Mouse (Mus musculus) embryonic facial prominence, embryonic 10.5 days (tissue): Measurements from ENCODE around the gene Pcbd2. TPM values are rescaled to one million over a fixed set of nuclear protein-coding genes. Genes with fewer than 3 reads are reported as not detected.
A peak's percentile ranks its signal among the peaks of the same experiment; 100 is the strongest.

Experiments used
- DNase-seq: peaks from one replicate; pipeline ENCODE4 v3.0.0-alpha.2; 2017; ENCODE audit warnings: low spot score
- H3K27ac ChIP-seq: fragments of 300-500 bp; sonication (generic); replicated peaks from 2 replicates; pipeline ENCODE4 v1.5.1; 2016; ENCODE audit warnings: mild to moderate bottlenecking
- H3K27me3 ChIP-seq: fragments of 300-500 bp; sonication (generic); replicated peaks from 2 replicates; pipeline ENCODE4 v1.6.1; 2016; ENCODE audit warnings: low read depth, mild to moderate bottlenecking; ENCODE audit not compliant: poor library complexity, severe bottlenecking
- H3K36me3 ChIP-seq: fragments of 300-500 bp; sonication (generic); replicated peaks from 2 replicates; pipeline ENCODE4 v1.6.1; 2016; ENCODE audit warnings: mild to moderate bottlenecking, moderate library complexity
- H3K4me1 ChIP-seq: fragments of 300-500 bp; sonication (generic); 2 replicates; pipeline ENCODE4 v1.6.1; 2016
- H3K4me3 ChIP-seq: fragments of 300-500 bp; sonication (generic); 2 replicates; pipeline ENCODE4 v1.5.1; 2016; ENCODE audit warnings: mild to moderate bottlenecking, moderate library complexity
- H3K9me3 ChIP-seq: fragments of 300-500 bp; sonication (generic); 2 replicates; pipeline ENCODE4 v1.6.1; 2016; ENCODE audit warnings: mild to moderate bottlenecking
- WGBS: fragments of 180-500 bp; shearing (Covaris S2); methylation state at CpG from one replicate; pipeline ENCODE4 v1.1.7; 2016; 5-methylcytosine and 5-hydroxymethylcytosine counted together
- polyA plus RNA-seq: library from polyadenylated mRNA; unstranded; fragments of >200 nt; fragmentation: Nextera tagmentation; extraction: Ambion mirVana; gene quantifications from 2 replicates; pipeline ENCODE4 v1.2.1, GENCODE M21; 2016

The Pcbd2 gene
- polyA plus RNA-seq, 1 experiment from 2014 or later: 43.7 TPM

DNA sequence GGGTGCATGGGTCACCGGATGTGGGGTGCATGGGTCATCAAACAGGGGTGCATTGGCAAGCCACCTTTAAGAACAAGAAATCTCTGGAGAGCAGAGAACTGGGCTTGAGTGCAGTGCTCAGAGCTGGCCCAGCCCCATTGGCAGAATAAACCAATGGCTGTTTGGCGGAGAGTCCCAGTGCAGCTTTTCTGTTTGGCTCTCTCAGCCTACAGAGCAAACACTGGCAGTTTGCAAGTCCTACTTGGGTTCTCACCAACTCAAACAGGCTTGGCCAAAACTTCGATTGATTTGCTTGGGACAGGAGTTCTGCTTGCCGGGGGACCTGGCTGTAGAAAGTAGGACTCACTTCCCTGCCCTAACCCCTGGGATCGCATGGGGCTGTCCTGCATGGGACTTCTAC, 83.8 kb downstream of the Pcbd2 start:
- Histone ChIP-seq H3K9me3 (no peaks in the 10 kb centered on the region), H3K27ac (no peak overlapping the region), H3K27me3 (no peaks in the 10 kb centered on the region), H3K4me1 (peaks cover 1% of the 10 kb centered on the region; the same call in 1 of the 2 replicates), H3K4me3 (no peak overlapping the region), H3K36me3 (no peaks in the 10 kb centered on the region)
- 77% methylated on average over 5 of the region's 5 CpGs for WGBS
- no peak for DNase-seq

DNA sequence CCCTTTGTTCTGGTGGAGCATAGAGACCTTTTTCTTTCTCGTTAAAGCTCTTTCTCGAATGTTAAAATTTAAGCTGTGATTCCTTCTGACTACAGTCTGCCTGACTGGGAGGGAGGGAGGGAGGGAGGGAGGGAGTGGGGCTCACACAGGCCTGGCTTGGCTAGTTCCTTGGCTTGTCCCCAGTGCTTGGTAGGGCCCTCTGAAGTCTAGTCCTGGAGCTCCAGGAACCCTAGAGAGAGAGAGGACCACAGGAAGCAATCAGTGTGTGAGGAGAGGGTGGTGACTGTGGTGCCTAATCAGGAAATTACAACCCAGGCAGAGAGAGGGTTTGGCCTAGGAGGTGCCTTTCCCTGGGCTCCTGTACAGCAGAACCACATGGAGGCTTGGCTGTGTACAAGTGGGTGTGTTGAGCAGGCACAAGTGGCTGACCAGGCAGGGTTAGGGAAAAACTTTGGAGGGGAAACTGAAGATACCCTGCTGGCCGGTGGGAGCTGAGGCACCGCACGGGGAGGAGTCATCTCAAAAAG, 86.4 kb downstream of the Pcbd2 start:
- peaks cover 13% of the 10 kb centered on the region for H3K4me1 ChIP-seq
- H3K9me3 ChIP-seq: no peaks in the 10 kb centered on the region
- 68% methylated on average over 5 of the region's 5 CpGs for WGBS
- H3K4me3 ChIP-seq: no peak overlapping the region
- peak overlapping the region; percentile 11; the same call in 1 of the 2 replicates for H3K27ac ChIP-seq
- no peaks in the 10 kb centered on the region for H3K36me3 ChIP-seq
- H3K27me3 ChIP-seq: peaks cover 16% of the 10 kb centered on the region
- DNase-seq: no peak

DNA sequence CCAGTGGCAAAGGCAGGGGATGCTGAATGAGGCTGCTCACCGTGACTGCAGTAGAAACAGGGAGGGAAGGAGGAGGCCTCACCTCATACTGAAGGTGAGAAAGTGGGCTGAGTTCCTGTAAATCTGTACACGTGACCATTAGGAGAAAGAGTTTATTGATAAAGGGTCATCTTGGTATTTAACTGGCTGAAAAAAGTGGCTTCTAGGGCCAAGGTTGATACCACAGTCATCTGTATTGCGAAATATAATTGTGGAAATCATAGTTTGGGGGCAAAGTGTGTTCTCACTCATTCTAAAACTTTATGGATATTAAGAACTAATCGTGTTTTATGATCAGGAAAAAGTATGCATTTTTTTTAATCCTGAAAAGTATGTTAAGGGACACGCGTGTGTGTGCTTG, 87.7 kb downstream of the Pcbd2 start:
- DNase-seq: no peak
- no peak overlapping the region for H3K27ac ChIP-seq
- peaks cover 22% of the 10 kb centered on the region for H3K27me3 ChIP-seq
- no peaks in the 10 kb centered on the region for H3K36me3 ChIP-seq
- peaks cover 13% of the 10 kb centered on the region for H3K4me1 ChIP-seq
- 84% methylated on average over 6 of the region's 6 CpGs for WGBS
- H3K4me3 ChIP-seq: no peak overlapping the region
- no peaks in the 10 kb centered on the region for H3K9me3 ChIP-seq

DNA sequence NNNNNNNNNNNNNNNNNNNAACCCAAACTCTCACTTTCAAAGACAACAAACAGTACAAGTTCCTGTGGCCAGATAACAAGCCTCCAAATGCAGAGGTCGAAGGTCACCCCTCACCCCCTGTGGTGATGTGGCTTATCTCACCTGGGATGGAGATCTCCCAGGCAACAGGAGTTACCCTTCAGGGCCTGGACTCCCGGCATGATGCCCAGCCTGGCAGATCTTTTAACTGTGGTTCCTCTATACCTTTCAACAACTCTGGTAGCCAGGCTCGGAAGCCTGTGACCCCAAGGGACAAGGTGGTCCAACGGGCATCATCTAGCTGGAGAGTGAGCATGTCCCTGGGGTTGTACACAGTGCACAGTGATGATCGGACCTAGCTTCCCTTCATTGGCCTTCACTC, 95.3 kb downstream of the Pcbd2 start:
- Histone ChIP-seq H3K27me3 (peaks cover 84% of the 10 kb centered on the region), H3K4me1 (peaks cover 27% of the 10 kb centered on the region), H3K4me3 (no peak overlapping the region), H3K36me3 (peaks cover 12% of the 10 kb centered on the region; the same call in 1 of the 2 replicates), H3K9me3 (no peaks in the 10 kb centered on the region), H3K27ac (no peak overlapping the region)
- no peak for DNase-seq
- 53% methylated on average over 5 of the region's 5 CpGs for WGBS

DNA sequence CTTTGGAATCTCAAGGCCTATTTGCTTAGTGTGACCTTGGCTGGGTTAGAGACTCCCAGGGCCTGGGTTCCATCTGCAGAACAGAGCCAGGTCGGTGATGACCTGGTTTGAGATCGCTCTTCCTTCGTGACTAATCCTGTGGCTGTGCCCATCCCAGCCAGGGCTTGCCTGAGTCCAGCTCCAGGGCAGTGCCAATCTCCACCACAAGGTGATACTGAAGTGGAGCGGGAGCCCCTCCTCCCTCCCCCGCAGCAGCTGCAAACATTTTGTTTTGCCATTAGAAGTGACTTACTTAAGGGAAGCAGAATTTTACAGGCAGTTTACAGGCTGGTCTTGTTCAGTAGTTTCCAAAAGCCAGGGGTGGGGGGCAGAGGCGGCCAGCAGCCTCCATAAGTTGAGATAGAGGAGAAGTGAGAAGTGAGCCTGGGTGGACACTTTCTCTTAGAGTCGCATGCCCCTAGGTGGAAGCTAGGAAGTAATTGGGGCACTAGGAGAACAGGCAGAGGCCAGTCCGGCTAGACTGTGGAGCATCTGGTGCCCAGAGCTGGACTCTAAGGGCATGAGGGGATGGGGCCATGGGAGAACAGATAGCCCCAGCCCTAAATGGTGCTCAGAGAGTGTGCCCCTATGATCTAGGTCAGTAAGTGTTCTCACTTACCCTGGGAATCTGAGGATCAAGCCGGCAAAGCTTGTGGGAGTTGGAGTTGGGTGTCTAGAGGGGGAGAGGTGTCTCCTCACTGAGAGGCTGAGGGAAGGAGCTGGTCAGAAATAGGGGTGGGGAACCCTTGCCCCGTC, 97.2 kb downstream of the Pcbd2 start:
- Histone ChIP-seq H3K4me1 (peaks cover 38% of the 10 kb centered on the region), H3K9me3 (no peaks in the 10 kb centered on the region), H3K36me3 (peaks cover 16% of the 10 kb centered on the region; the same call in 1 of the 2 replicates), H3K4me3 (peak overlapping the region; percentile 52), H3K27me3 (peaks cover 87% of the 10 kb centered on the region), H3K27ac (peak overlapping the region; percentile 85)
- 11% methylated on average over 10 of the region's 10 CpGs for WGBS
- DNase-seq: peak; percentile 57

DNA sequence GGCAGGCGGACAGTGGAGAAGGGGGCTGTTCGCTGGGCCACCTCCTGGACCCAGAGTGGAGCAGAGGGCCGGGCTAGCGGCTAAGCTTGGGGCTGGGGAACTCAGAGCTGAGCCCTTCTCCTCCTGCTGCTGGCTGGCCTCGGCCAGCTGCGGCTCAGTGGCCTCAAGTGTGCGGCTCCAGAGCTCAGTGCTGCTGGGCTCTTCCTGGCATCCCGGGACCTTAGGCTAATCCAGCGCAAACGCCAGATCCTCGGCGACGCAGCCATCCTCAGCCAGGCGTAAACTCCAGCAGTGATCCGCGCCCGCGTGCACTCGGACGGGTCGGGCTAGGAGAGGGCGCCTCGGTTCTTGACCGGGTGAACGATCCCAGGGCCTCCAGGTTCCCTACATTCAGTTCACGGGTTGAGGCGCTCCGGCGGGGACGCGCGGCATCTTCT, 98.1 kb downstream of the Pcbd2 start:
- Histone ChIP-seq H3K9me3 (no peaks in the 10 kb centered on the region), H3K4me1 (peaks cover 42% of the 10 kb centered on the region), H3K27ac (peak overlapping the region; percentile 85)

DNA sequence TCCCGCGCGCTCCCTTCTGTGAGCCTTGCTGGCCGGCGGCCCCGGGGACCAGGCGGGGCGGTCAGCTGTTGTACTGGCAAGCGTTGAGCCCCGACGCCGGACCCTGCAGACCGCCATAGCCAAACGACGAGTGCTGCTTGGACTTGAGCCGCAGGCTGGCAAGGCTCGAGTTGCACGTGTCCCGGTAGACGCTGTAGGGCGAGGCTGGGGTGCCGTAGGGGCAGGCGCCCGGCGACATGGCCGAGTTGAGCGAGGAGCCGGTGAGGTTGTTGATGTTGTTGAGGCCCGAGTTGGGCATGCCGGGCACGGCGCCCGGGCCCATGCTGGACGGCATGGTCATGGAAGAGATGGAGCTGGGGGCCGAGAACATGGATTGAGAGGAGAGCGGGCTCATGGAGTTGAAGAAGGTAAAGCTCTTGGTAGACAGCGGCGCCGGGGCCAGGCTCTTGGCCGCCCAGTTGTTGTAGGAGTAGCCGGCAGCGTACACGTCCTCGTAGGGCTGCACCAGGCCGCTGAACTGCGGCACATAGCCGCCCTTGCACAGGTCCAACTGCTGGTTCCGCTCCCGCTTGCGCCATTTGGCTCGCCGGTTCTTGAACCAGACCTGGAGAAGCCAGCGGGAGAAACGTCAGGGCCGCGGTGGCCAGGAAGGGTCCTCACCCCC, 99.0 kb downstream of the Pcbd2 start:
- H3K27me3 ChIP-seq: peaks cover 98% of the 10 kb centered on the region
- H3K4me1 ChIP-seq: peaks cover 51% of the 10 kb centered on the region
- peaks cover 16% of the 10 kb centered on the region; the same call in 1 of the 2 replicates for H3K36me3 ChIP-seq
- H3K27ac ChIP-seq: peak overlapping the region; percentile 85
- H3K9me3 ChIP-seq: no peaks in the 10 kb centered on the region
- WGBS: under 1% methylated on average over 56 of the region's 56 CpGs
- DNase-seq: peak; percentile 70
- peak overlapping the region; percentile 52 for H3K4me3 ChIP-seq

More for the DNA sequence above, 98.1 kb downstream of the Pcbd2 start:
- WGBS: 3% methylated on average over 32 of the region's 32 CpGs
- peak; percentile 67 for DNase-seq
- Histone ChIP-seq H3K36me3 (peaks cover 16% of the 10 kb centered on the region; the same call in 1 of the 2 replicates), H3K4me3 (peak overlapping the region; percentile 52), H3K27me3 (peaks cover 96% of the 10 kb centered on the region)

Other genes with a start within 250 kb of the Pcbd2 start
- gene Dbn1, start 239.3 kb upstream of the Pcbd2 start, polyA plus RNA-seq: 412 and 419 TPM in 2 replicates
- 209 and 215 TPM in 2 replicates for gene Pdlim7, start 213.7 kb upstream of the Pcbd2 start, polyA plus RNA-seq
- gene Dok3, start 198.1 kb upstream of the Pcbd2 start, polyA plus RNA-seq: 3.6 and 4.2 TPM in 2 replicates
- 90.0 and 93.5 TPM in 2 replicates for gene Ddx41, start 190.7 kb upstream of the Pcbd2 start, polyA plus RNA-seq
- gene Fam193b, start 156.2 kb upstream of the Pcbd2 start, polyA plus RNA-seq: 62.7 and 67.3 TPM in 2 replicates
- 120 and 121 TPM in 2 replicates for gene Tmed9, start 153.6 kb upstream of the Pcbd2 start, polyA plus RNA-seq
- gene B4galt7, start 127.5 kb upstream of the Pcbd2 start, polyA plus RNA-seq: 30.1 and 32.0 TPM in 2 replicates
- gene Caml, start 104.4 kb upstream of the Pcbd2 start, polyA plus RNA-seq: 52.6 and 53.6 TPM in 2 replicates
- gene Ddx46, start 92.3 kb upstream of the Pcbd2 start, polyA plus RNA-seq: 44.7 and 47.4 TPM in 2 replicates
- gene B230219D22Rik, start 34.2 kb upstream of the Pcbd2 start, polyA plus RNA-seq: 55.5 and 60.7 TPM in 2 replicates
- 65.1 and 68.0 TPM in 2 replicates for gene Txndc15, start 12.7 kb upstream of the Pcbd2 start, polyA plus RNA-seq
- gene Catsper3, start 57.2 kb downstream of the Pcbd2 start, polyA plus RNA-seq: not detected in 2 replicates
- 44.2 and 52.9 TPM in 2 replicates for gene Pitx1, start 108.8 kb downstream of the Pcbd2 start, polyA plus RNA-seq